Mouse (Mus musculus) intestine, embryonic 15.5 days (tissue): ENCODE measurements around the gene Rad51c. TPM values are rescaled to one million over a fixed set of nuclear protein-coding genes. Genes with fewer than 3 reads are reported as not detected.
A peak's percentile ranks its signal among the peaks of the same experiment; 100 is the strongest.
"Not testable (repeated sequence)": the region's sequence is repeated elsewhere in the genome, so short reads cannot be mapped to it uniquely, and the experiment has no call there.

ENCODE experiments used
- ATAC-seq: fragments of 200-750 bp; cut with Nextera tagmentation; 2 replicates; pipeline ENCODE4 v1.8.0; 2017; ENCODE audit warnings: moderate TSS enrichment, moderate library complexity
- H3K27ac ChIP-seq: fragments of 300-500 bp; sonication (generic); 2 replicates; pipeline ENCODE4 v1.5.1; 2015; ENCODE audit warnings: mild to moderate bottlenecking, inconsistent platforms
- H3K27me3 ChIP-seq: fragments of 300-500 bp; sonication (generic); replicated peaks from 2 replicates; pipeline ENCODE4 v1.6.1; 2015; ENCODE audit warnings: inconsistent platforms
- H3K36me3 ChIP-seq: fragments of 300-500 bp; sonication (generic); 2 replicates; pipeline ENCODE4 v1.6.1; 2015; ENCODE audit warnings: inconsistent platforms
- H3K4me1 ChIP-seq: fragments of 300-500 bp; sonication (generic); replicated peaks from 2 replicates; pipeline ENCODE4 v1.6.1; 2015; ENCODE audit warnings: inconsistent platforms
- H3K4me2 ChIP-seq: fragments of 300-500 bp; sonication (generic); replicated peaks from 2 replicates; pipeline ENCODE4 v1.6.1; 2015; ENCODE audit warnings: mild to moderate bottlenecking, inconsistent platforms
- H3K4me3 ChIP-seq: fragments of 300-500 bp; sonication (generic); replicated peaks from 2 replicates; pipeline ENCODE4 v1.5.1; 2015; ENCODE audit warnings: inconsistent platforms
- H3K9ac ChIP-seq: fragments of 300-500 bp; sonication (generic); 2 replicates; pipeline ENCODE4 v1.6.1; 2015; ENCODE audit warnings: inconsistent platforms
- H3K9me3 ChIP-seq: fragments of 300-500 bp; sonication (generic); 2 replicates; pipeline ENCODE4 v1.6.1; 2016; ENCODE audit warnings: inconsistent platforms
- WGBS: fragments of 180-500 bp; shearing (Covaris S2); methylation state at CpG from one replicate; pipeline ENCODE4 v1.1.7; 2015; 5-methylcytosine and 5-hydroxymethylcytosine counted together
- polyA plus RNA-seq: library from polyadenylated mRNA; unstranded; fragments of >200 nt; fragmentation: Nextera tagmentation; extraction: Ambion mirVana; gene quantifications from 2 replicates; pipeline ENCODE4 v1.2.1, GENCODE M21; 2015

Rad51c gene
- 6.3 and 7.0 TPM in 2 replicates for polyA plus RNA-seq

DNA sequence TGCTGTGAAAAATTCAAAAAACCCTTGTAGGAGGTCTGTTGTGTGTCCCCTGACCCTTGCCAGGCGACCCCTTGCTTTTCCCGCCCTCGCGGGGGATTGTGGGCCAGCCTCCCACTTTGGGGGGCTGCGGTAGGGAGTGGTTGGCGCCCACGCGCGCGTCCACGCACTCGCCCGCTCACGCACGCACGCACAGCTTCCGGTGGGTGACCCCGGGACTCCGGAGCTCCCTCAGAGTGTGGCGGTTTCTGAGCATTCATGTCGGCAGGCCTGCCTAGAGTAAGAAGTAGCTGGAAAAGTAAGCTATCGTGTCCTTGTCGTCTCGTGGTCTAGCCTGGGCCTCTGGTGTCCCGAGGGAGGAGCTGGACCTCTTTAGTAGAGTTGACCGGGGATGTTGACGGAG, at the start of gene Rad51c, which contains the start of gene Tex14:
Gene Rad51c (minus strand): TSS at position 79 of the 400 bp plus-strand sequence.
Gene Tex14 (plus strand): TSS at position 190 of the 400 bp plus-strand sequence.
- Histone ChIP-seq H3K4me3 (peak within 1 kb of the TSS; percentile 63), H3K9me3 (no peaks in the 10 kb centered on the region), H3K27me3 (no peaks in the 10 kb centered on the region), H3K36me3 (no peaks in the 10 kb centered on the region), H3K9ac (peak within 1 kb of the TSS; percentile 72), H3K4me1 (peaks cover 5% of the 10 kb centered on the region), H3K27ac (peak within 1 kb of the TSS; percentile 94), H3K4me2 (peak within 1 kb of the TSS; percentile 70)
- WGBS = 76% methylated on average over 27 of the region's 27 CpGs
- ATAC-seq = no peak

DNA sequence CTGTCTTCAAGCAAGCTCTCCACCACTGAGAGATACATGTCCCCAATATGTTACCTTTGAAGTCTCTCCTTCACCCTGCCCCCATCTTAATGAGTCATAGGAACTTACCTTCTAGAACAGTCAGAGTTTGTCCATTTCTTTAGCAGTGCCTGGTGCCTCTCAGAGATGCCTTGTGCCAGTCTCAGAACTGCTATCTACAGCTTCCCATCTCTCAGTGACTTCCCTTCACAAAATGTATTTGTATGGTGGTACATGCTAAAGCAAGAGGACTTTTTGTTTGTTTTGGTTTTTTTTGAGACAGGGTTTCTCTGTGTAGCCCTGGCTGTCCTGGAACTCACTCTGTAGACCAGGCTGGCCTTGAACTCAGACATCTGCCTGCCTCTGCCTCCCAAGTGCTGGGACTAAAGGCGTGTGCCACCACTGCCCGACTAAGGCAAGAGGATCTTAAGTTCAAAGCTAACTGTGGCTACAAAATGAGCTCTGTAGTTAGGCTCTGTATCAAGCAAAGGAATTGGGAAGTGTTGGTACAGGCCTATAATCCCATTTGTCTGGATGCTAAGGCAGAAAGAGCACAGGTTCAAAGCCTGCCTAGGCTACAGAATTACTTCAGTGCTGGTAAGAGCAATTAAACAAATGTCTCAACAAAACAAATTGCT, 49.4 kb upstream of the Rad51c start:
- Histone ChIP-seq H3K9ac (no peak overlapping the region), H3K27ac (no peak overlapping the region), H3K36me3 (no peaks in the 10 kb centered on the region), H3K27me3 (no peaks in the 10 kb centered on the region), H3K4me1 (no peaks in the 10 kb centered on the region), H3K9me3 (no peaks in the 10 kb centered on the region), H3K4me3 (no peak overlapping the region), H3K4me2 (no peak overlapping the region)
- 77% methylated on average over 2 of the region's 2 CpGs for WGBS
- ATAC-seq = peak; percentile 65

DNA sequence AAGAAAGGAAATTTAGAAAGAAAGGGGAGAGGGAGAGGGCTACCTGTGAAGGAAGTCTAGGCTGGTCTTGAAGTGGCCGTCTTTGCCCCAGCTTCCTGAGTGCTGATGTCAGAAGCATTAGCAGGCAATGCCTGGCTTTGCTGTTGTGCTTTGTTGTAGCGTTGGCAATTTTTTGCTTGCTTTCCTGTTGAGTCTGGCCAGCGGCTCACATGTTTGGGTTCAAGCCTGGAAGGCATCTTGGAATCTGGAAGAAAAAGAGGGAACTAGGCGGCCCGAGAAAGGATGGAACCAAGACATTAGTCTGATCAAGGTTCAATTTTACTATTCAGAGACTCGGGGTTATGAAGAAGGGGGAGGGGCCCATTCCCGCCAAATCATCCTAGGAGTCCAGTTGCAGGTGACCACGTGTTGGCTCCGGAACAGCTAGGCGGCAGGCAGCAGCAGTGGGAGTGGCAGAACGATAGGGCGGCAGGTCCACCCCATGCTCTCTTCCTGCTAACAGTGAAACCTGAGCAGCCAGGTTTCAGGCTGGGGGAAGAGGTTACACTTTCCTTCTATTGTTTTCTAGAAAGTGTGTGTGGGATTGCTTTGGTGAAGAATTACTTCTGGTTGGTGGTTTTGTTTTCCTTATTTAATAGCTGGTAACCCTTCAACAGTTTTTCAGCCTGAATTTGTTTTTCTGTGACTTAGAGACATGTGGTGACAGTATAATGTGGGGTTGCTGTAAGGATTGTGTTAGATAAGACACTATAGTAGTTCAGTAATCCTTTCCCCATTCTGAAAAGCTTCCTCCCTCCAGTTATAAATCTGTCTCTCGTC, 48.7 kb upstream of the Rad51c start:
- Histone ChIP-seq H3K36me3 (no peaks in the 10 kb centered on the region), H3K9ac (no peak overlapping the region), H3K27ac (0 out of 2 replicates have a peak overlapping the region, but pooled peaks have one; percentile 13), H3K9me3 (no peaks in the 10 kb centered on the region), H3K4me3 (no peak overlapping the region), H3K4me1 (no peaks in the 10 kb centered on the region), H3K27me3 (no peaks in the 10 kb centered on the region), H3K4me2 (peak overlapping the region; percentile 9; the same call in 1 of the 2 replicates)
- ATAC-seq = 0 out of 2 replicates have a peak, but pooled peaks have one; percentile 27
- WGBS = 13% methylated on average over 13 of the region's 13 CpGs

DNA sequence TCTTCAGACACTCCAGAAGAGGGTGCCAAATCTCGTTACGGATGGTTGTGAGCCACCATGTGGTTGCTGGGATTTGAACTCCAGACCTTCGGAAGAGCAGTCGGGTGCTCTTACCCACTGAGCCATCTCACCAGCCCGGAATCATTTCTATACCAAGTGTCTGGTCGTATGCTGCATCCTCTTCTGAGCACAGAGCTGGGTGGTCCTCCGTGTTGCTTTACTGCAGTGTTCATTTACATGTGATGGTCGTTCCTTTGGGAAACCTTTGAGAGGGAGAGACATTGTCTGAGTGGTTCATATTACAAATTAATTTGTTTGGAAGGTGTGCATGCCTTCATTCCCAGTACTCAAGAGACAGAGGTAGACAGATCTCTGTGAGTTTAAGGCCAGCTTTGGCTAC, 48.0 kb upstream of the Rad51c start:
- not testable (repeated sequence) for ATAC-seq, H3K4me1 ChIP-seq, H3K4me3 ChIP-seq, H3K36me3 ChIP-seq, H3K27ac ChIP-seq, H3K4me2 ChIP-seq, H3K9me3 ChIP-seq, H3K9ac ChIP-seq, H3K27me3 ChIP-seq
- WGBS = 70% methylated on average over 8 of the region's 8 CpGs

DNA sequence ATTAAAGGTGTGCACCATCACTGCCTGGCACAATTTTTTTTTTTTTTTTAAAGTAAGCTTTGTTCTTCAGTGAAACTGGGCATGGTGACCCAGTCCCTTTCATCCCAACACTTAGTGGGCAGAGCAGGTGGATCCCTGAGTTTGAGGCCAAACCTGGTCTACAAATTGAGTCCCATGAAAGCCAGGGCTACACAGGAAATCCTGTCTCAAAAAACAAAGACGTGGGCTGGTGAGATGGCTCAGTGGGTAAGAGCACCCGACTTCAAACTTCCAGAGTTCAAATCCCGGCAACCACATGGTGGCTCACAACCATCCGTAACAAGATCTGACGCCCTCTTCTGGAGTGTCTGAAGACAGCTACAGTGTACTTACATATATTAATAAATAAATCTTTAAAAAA, 45.1 kb upstream of the Rad51c start:
- H3K36me3 ChIP-seq, H3K4me2 ChIP-seq, H3K4me3 ChIP-seq, ATAC-seq, H3K27me3 ChIP-seq, H3K9me3 ChIP-seq, H3K4me1 ChIP-seq, H3K9ac ChIP-seq, H3K27ac ChIP-seq: not testable (repeated sequence)
- 59% methylated on average over 5 of the region's 5 CpGs for WGBS

DNA sequence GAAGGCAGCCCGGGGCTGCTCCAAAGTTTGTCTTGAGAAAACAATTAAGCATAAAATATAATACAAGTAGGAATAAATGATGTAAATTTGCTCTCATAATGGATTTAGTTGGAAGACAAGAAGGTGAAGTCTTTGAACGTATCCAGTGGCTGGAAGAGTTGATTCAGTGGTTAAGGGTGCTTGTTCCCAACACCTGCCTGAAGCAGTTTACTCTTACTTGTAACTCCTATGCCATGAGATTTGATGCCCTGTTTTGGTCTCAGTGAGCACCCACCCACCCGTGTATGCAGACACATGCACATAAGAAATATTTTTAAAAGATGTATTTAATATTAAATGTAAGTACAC, 44.4 kb upstream of the Rad51c start:
- no peaks in the 10 kb centered on the region for H3K36me3 ChIP-seq
- WGBS = 6% methylated on average over 3 of the region's 3 CpGs
- H3K9ac ChIP-seq = no peak overlapping the region
- H3K9me3 ChIP-seq = no peaks in the 10 kb centered on the region
- H3K27ac ChIP-seq = peak overlapping the region; percentile 41
- no peak overlapping the region for H3K4me2 ChIP-seq
- no peak for ATAC-seq
- no peaks in the 10 kb centered on the region; the same call in 1 of the 2 replicates for H3K4me1 ChIP-seq
- no peaks in the 10 kb centered on the region for H3K27me3 ChIP-seq
- H3K4me3 ChIP-seq = no peak overlapping the region

DNA sequence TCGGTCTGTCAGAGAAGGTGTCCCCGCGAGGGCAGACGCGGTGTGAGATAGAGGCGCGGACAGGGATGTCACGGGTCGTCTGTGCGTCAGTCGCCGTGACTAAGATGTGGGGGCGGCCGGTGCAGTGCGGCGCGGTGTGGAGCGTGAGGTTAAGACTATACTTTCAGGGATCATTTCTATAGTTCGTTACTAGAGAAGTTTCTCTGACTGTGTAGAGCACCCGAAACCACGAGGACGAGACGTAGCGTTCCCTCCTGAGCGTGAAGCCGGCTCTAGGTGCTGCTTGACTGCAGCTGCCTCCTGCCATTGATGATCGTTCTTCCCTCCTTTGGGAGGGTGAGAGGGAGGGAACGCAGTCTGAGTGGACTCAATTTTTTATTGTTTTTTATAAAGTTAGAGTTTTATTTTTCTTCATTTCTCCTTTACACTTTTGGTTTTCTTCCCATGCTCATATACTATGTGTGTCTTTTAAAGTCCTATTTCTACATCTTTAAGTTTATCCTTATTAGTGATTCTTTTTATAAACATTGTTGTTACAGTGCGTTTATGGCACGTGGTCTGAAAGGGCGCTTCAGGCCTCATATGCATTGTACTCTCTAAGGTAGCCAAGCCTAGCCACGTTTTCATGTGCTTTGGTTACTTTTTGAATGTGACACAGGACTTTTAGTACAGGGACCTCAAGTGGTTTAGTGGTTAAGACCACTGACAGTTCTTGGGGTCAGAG, 43.9 kb upstream of the Rad51c start:
- WGBS = under 1% methylated on average over 6 of the region's 32 CpGs
- H3K4me1 ChIP-seq, H3K36me3 ChIP-seq, H3K27me3 ChIP-seq, H3K4me2 ChIP-seq, H3K9me3 ChIP-seq, H3K4me3 ChIP-seq, H3K9ac ChIP-seq: not testable (repeated sequence)
- peak overlapping the region; percentile 41 for H3K27ac ChIP-seq
- ATAC-seq = peak; percentile 96

DNA sequence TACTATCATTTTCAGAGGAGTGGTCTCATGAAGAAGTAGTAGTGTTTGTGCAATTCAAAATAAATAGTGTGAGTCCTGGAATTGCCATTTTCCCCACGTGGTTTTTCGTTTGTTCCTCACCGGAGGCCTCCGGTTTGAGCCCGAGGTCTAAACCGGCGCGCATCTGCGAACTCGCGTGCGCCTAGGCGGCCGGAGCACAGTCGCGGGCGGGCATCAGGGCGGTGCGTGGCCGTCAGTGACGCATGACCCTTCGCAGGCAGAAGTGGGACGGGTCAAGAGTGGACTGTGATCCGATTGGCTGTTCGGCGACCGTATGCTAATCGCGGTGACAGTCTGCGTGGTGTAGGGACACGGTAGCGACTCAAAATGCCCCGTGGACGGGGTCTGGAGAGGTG, 43.3 kb upstream of the Rad51c start:
- peak overlapping the region; percentile 37 for H3K4me3 ChIP-seq
- not testable (repeated sequence) for H3K27ac ChIP-seq, H3K9me3 ChIP-seq, H3K36me3 ChIP-seq, H3K27me3 ChIP-seq, H3K4me1 ChIP-seq
- WGBS = under 1% methylated on average over 30 of the region's 34 CpGs
- peak overlapping the region; percentile 32 for H3K9ac ChIP-seq
- ATAC-seq = peak; percentile 96
- peak overlapping the region; percentile 77 for H3K4me2 ChIP-seq

DNA sequence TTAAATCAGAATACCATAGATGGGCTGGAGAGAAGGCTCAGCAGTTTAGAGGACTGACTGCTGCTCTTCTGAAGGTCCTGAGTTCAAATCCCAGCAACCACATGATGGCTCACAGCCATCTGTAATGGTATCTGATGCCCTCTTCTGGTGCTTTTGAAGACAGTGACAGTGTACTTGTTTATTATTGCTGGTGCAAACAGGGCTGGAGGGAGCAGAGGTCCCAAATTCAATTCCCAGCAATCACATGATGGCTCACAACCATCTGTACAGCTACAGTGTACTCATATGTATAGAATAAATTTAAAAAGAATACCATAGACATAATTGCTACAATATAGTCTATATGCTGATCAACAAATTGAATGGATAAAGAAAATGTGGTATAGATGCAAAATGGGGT, 42.7 kb upstream of the Rad51c start:
- H3K4me3 ChIP-seq = no peak overlapping the region
- ATAC-seq = no peak
- no peaks in the 10 kb centered on the region for H3K9me3 ChIP-seq
- no peak overlapping the region for H3K27ac ChIP-seq
- H3K36me3 ChIP-seq = no peaks in the 10 kb centered on the region
- no peak overlapping the region for H3K9ac ChIP-seq
- no peak overlapping the region for H3K4me2 ChIP-seq
- no peaks in the 10 kb centered on the region; the same call in 1 of the 2 replicates for H3K4me1 ChIP-seq
- no peaks in the 10 kb centered on the region for H3K27me3 ChIP-seq

DNA sequence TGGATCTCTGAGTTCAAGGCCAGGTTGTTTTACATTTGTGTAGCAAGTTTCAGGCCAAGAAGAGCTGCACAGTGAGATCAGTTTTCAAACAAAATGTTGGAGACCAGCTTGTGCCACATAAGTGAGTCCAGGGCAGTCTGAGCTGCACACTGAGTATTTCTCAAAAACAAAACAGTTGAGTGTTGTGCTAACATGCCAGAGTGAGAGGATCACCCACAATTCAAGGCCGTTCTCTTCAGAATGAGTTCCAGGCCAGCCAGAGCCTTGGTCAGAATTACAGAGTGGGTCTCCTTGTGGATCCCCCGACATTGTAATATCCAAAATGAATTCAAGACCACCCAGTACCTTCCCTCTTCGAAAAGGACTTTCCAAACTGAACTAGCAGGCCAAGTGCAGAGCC, 41.4 kb upstream of the Rad51c start:
- Histone ChIP-seq H3K27ac (no peak overlapping the region), H3K4me1 (no peaks in the 10 kb centered on the region; the same call in 1 of the 2 replicates), H3K4me2 (no peak overlapping the region), H3K27me3 (no peaks in the 10 kb centered on the region), H3K4me3 (no peak overlapping the region), H3K9ac (no peak overlapping the region), H3K9me3 (no peaks in the 10 kb centered on the region), H3K36me3 (no peaks in the 10 kb centered on the region)
- WGBS = 88% methylated on average over 3 of the region's 3 CpGs
- no peak for ATAC-seq

DNA sequence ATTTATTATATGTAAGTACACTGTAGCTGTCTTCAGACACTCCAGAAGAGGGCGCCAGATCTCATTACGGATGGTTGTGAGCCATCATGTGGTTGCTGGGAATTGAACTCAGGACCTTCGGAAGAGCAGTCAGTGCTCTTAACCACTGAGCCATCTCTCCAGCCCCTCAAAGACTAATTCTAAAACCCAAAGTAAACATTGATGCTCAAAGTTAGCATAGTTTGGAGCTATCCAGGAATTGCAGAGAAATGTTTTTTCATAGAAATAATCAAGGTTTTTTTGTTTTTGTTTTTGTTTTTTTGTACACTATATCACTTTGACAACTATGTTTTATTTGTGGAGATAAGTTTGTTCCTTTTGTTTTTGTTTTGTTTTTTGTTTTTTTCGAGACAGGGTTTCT, 40.8 kb upstream of the Rad51c start:
- H3K9ac ChIP-seq, H3K27me3 ChIP-seq, H3K4me3 ChIP-seq, ATAC-seq, H3K4me1 ChIP-seq, H3K9me3 ChIP-seq, H3K36me3 ChIP-seq, H3K27ac ChIP-seq, H3K4me2 ChIP-seq: not testable (repeated sequence)
- WGBS = 53% methylated on average over 4 of the region's 4 CpGs

DNA sequence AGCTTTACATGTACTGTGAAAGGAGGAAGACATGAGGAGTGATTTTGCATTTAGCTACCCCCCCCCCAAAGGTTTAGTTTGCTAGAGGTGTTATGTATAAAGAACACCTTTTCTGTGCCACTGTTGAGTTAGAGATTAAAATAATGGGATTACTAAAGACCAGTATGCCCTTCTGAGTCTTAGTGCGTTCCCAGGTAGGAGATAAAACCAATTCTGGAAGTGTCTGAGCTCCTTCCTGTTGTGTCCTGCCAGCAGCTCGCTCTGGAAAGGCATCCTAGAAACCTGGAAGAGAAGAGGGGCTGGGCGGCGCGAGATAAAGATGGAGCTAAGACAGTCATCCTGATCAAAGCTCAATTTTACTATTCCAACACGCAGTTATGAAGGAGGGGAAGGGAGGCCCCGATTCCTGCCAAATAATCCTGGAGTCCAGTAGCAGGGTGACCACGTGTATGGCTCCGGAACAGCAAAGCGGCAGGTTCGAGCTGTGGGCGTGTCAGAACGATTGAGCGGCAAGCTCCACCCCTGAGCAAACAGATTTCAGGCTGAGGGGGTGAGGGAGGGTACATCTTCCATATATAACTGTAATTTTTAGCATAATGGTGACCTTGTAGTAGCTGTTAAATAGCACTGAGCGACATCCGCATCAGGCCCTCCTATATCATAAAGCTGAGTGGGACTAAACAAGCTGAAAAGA, 40.1 kb upstream of the Rad51c start:
- no peaks in the 10 kb centered on the region for H3K36me3 ChIP-seq
- ATAC-seq = no peak

More for the DNA sequence above, 40.1 kb upstream of the Rad51c start:
- H3K4me3 ChIP-seq = no peak overlapping the region
- peak overlapping the region; percentile 38 for H3K4me2 ChIP-seq
- no peaks in the 10 kb centered on the region for H3K27me3 ChIP-seq
- no peak overlapping the region for H3K9ac ChIP-seq
- H3K9me3 ChIP-seq = no peaks in the 10 kb centered on the region
- 5% methylated on average over 16 of the region's 16 CpGs for WGBS
- H3K4me1 ChIP-seq = no peaks in the 10 kb centered on the region; the same call in 1 of the 2 replicates
- 0 out of 2 replicates have a peak overlapping the region, but pooled peaks have one; percentile 1 for H3K27ac ChIP-seq
